Mouse (Mus musculus) E14TG2a.4 (cell line): ENCODE data around the gene Rad54l.

Experiments
- H3K27me3 ChIP-seq: 2 replicates; pipeline ENCODE4 v1.6.1; 2014; ENCODE audit warnings: low read length, control low read depth; ENCODE audit not compliant: insufficient read depth
- H3K36me3 ChIP-seq: 2 replicates; pipeline ENCODE4 v1.6.1; 2014; ENCODE audit warnings: low read length, control low read depth; ENCODE audit not compliant: insufficient read depth
- H3K4me1 ChIP-seq: replicated peaks from 2 replicates; pipeline ENCODE4 v1.6.1; 2014; ENCODE audit warnings: low read depth, low read length, control low read depth
- H3K4me3 ChIP-seq: replicated peaks from 2 replicates; pipeline ENCODE4 v1.5.1; 2014; ENCODE audit warnings: mild to moderate bottlenecking, low read length
- H3K9me3 ChIP-seq: 2 replicates; pipeline ENCODE4 v1.6.1; 2014; ENCODE audit warnings: low read length, control low read depth
- CTCF ChIP-seq: conservative IDR thresholded peaks from 2 replicates; pipeline ENCODE4 v1.5.1; 2014; ENCODE audit warnings: low read length
- NANOG ChIP-seq: IDR thresholded peaks from 2 replicates; pipeline ENCODE4 v1.6.1; 2014; ENCODE audit warnings: borderline replicate concordance, low read length, mixed read lengths
- POU5F1 ChIP-seq: IDR thresholded peaks from 2 replicates; pipeline ENCODE4 v1.6.1; 2014; ENCODE audit warnings: low read length, borderline replicate concordance

Gene Rad54l

GRCm38 (mm10) chr4:116088510-116089249 lies 34.8 kb downstream of the Rad54l start:
- Histone ChIP-seq H3K4me1 (peaks cover 20% of the 10 kb centered on the region), H3K27me3 (no peaks in the 10 kb centered on the region), H3K4me3 (peak overlapping the region; percentile 51), H3K36me3 (peaks cover 64% of the 10 kb centered on the region), H3K9me3 (no peaks in the 10 kb centered on the region)
- no peak for TF ChIP-seq CTCF

DNA sequence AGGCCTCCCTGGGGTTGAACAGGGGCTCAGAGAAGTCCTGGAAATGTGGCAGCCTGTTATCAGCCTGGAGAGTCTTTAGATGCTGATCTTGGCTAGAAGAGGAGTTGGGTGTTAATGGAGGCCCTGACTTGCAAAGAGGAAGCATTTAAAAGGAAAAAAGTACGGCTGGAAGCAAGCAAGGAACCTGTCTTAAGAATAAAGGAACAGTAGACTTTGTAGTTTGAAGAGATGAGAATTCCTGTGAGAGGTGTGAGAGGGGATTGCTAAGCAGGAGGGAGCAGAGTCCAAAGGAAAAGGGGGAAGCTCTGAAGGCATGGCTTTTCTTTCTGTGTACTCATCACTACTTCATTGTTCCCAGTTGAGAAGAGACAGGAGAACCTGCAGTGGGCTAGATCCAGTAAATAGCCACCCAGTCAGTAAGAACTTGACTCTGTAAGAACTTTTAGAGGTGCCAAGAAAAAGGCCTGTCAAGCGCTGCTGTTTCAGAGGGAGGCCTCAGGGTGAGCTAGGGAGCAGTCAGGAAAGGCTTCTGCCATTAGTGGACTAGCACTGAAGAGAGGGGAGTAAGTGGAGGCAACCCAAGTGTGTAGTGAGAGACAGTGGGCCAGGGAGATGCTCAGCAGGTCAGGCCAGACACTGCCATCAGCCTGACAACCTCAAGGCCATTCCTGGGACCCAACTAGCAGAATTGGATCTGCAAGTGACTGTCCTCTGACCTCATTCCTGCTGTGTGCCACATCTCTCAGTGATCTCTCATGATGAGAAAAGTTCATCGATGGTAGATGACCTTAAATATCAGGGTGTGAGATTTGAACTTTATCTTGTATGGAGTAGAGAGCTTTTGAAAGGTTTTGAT lies 46.0 kb downstream of the Rad54l start:
- TF ChIP-seq CTCF, result no peak
- TF ChIP-seq NANOG, result no peak
- TF ChIP-seq POU5F1, result no peak
- peaks cover 18% of the 10 kb centered on the region for H3K27me3 ChIP-seq
- no peaks in the 10 kb centered on the region for H3K9me3 ChIP-seq
- H3K4me1 ChIP-seq, result peaks cover 32% of the 10 kb centered on the region
- peaks cover 23% of the 10 kb centered on the region for H3K36me3 ChIP-seq
- peak overlapping the region; percentile 94 for H3K4me3 ChIP-seq

DNA sequence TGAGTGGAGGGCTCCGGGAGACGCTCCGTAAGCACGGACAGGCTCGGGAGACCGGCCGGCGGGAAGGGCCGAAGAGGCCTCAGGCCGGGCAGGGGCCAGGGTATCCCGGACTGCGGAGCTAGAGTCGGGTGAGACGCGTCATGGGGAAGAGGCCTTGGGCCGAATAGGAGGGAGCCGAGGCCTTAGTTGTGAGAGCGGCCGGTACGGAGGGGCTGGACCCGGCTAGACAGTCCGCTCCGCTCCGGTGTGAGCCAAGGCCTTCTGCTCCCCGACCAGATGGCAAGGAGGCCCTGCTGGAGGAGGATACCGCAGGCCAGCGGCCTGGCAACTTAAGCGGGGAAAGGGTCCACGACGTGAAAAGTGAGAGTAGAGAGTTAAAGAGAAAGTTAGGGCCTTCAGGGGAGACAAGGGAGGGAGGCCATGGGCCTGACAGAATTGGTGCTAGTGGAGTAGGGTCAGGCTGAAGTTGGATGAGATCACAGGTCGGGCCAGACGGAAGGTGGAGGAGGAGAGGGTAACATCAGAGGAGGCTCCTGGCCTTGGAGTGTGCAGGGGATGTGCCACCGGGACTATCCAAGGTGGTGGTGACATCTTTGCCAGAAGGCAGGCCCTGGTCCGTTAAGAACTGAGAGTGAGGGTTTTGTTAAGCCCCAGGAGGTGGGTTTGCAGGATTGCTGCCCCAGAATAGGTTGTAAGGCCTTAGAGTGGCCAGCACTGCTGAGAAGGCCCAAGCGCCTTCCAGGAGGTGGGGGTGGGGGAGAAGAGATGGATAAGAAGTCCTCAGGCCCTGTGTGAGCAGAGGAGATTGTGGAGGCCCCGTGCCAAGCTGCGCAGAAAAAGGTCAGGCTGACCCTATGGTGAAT lies 46.9 kb downstream of the Rad54l start:
- peaks cover 18% of the 10 kb centered on the region for H3K27me3 ChIP-seq
- H3K4me3 ChIP-seq, result peak overlapping the region; percentile 94
- peaks cover 39% of the 10 kb centered on the region for H3K4me1 ChIP-seq
- peaks cover 22% of the 10 kb centered on the region for H3K36me3 ChIP-seq
- H3K9me3 ChIP-seq, result no peaks in the 10 kb centered on the region
- TF ChIP-seq POU5F1 (no peak), NANOG (no peak), CTCF (no peak)

DNA sequence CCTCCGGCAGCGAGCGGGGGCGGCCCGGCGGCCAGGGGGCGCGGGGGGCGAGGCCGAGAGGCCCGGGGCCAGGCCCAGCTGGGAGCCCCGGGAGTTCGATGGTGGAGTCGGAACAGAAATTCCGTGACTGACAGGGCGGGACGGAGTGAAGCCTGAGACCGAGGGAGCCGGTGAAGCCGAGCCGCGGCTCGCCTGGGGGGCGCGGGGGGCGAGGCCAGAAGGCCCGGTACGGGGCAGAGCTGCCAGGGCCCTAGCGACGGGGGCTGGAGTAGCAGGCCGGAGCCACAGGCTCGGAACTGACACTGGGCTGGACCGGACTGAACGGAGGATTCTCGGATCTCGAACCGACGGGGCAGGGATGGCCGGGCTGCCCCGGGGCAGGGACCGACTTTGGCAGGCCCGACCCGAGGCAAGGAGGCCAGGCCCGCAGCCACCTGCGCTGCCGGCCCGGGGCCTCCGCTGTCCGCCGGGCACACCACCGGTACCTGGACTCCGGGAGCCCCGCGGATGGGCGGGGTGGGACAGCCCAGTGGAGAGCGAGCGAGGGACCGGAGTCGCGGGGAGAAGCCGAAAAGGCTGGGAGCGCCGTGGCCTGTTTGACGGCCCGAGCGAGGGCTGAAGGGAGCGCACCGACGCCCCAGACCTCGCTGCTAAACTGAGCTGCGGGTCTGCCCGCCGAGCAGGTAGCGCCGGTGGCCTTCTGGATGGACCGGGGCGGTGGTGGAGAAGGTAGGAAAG lies 47.7 kb downstream of the Rad54l start:
- no peak for TF ChIP-seq NANOG
- TF ChIP-seq CTCF, result no peak
- TF ChIP-seq POU5F1, result no peak
- no peaks in the 10 kb centered on the region for H3K9me3 ChIP-seq
- peak overlapping the region; percentile 94 for H3K4me3 ChIP-seq
- H3K4me1 ChIP-seq, result peaks cover 47% of the 10 kb centered on the region
- peaks cover 17% of the 10 kb centered on the region for H3K36me3 ChIP-seq
- H3K27me3 ChIP-seq, result peaks cover 18% of the 10 kb centered on the region

DNA sequence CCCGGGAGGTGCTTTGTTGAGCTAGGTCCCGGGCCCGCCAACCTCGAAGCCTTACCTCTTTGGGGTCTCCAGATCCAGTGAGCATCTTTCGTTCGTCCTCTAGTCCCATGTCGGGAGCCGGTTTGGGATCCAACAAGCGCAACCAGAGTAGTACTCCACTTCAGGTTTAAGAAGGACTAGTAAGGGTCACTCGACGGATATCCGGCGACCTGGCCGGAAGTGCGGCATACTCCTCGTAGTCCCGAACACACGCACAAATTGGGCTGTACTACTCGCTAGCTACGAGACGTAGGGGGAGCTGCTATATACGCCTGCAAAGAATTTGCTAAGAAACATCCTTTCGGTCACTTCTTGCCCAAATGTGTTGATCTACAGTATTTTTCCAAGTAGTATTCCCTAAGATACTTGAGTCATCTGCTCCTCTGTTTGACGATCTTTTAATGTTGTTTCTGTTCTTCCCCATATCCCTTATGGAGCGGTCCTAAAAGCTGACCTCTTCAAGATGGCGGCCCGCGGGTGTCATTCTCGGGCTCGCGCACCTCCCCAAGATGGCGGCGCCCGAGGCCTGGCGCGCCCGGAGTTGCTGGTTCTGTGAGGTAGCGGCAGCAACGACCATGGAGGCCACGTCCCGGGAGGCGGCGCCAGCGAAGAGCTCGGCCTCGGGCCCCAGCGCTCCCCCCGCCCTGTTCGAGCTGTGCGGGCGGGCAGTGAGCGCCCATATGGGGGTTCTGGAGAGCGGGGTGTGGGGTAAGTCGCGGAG lies 48.4 kb downstream of the Rad54l start, which contains the start of the genes Uqcrh and Lrrc41:
TSS of gene Uqcrh (minus strand) at position 211 of the 760 bp plus-strand sequence.
TSS of gene Lrrc41 (plus strand) at position 409 of the 760 bp plus-strand sequence.
- peaks cover 18% of the 10 kb centered on the region for H3K27me3 ChIP-seq
- TF ChIP-seq POU5F1, result no peak
- TF ChIP-seq NANOG, result no peak
- no peak for TF ChIP-seq CTCF
- peaks cover 54% of the 10 kb centered on the region for H3K4me1 ChIP-seq
- H3K9me3 ChIP-seq, result no peaks in the 10 kb centered on the region
- peak within 1 kb of the TSS; percentile 94 for H3K4me3 ChIP-seq
- H3K36me3 ChIP-seq, result peaks cover 17% of the 10 kb centered on the region

- H3K36me3 ChIP-seq, result peaks cover 19% of the 10 kb centered on the region
- TF ChIP-seq POU5F1 (no peak), CTCF (no peak), NANOG (no peak)
Measured at GRCm38 (mm10) chr4:116074145-116074675, 49.3 kb downstream of the Rad54l start.

GRCm38 (mm10) chr4:116073146-116073545 lies 50.3 kb downstream of the Rad54l start:
- Histone ChIP-seq H3K4me3 (0 out of 2 replicates have a peak overlapping the region, but pooled peaks have one; percentile 94), H3K36me3 (peaks cover 30% of the 10 kb centered on the region), H3K27me3 (peaks cover 18% of the 10 kb centered on the region), H3K4me1 (peaks cover 56% of the 10 kb centered on the region), H3K9me3 (no peaks in the 10 kb centered on the region)
- TF ChIP-seq CTCF (no peak), NANOG (no peak), POU5F1 (no peak)

More at GRCm38 (mm10) chr4:116074145-116074675, 49.3 kb downstream of the Rad54l start:
- Histone ChIP-seq H3K4me3 (peak overlapping the region; percentile 94), H3K4me1 (peaks cover 56% of the 10 kb centered on the region), H3K9me3 (no peaks in the 10 kb centered on the region), H3K27me3 (peaks cover 18% of the 10 kb centered on the region)
